Mouse (Mus musculus) embryonic facial prominence, embryonic 13.5 days (tissue): Measurements from ENCODE around the gene Araf. TPM values are rescaled to one million over a fixed set of nuclear protein-coding genes. Genes with fewer than 3 reads are reported as not detected.
"Not testable (repeated sequence)": the region's sequence is repeated elsewhere in the genome, so short reads cannot be mapped to it uniquely, and the experiment has no call there.

Source experiments
- ATAC-seq: fragments of 200-750 bp; cut with Nextera tagmentation; 2 replicates; pipeline ENCODE4 v1.8.0; 2017; ENCODE audit warnings: low read depth; ENCODE audit not compliant: insufficient number of reproducible peaks, insufficient read depth, low FRiP score, low TSS enrichment
- H3K27ac ChIP-seq: fragments of 300-500 bp; sonication (generic); 2 replicates; pipeline ENCODE4 v1.5.1; 2015; ENCODE audit warnings: moderate library complexity, mild to moderate bottlenecking, inconsistent platforms
- H3K27me3 ChIP-seq: fragments of 300-500 bp; sonication (generic); 2 replicates; pipeline ENCODE4 v1.6.1; 2015; ENCODE audit warnings: mild to moderate bottlenecking, inconsistent platforms
- H3K36me3 ChIP-seq: fragments of 300-500 bp; sonication (generic); 2 replicates; pipeline ENCODE4 v1.6.1; 2015; ENCODE audit warnings: mild to moderate bottlenecking, inconsistent platforms
- H3K4me1 ChIP-seq: fragments of 300-500 bp; sonication (generic); 2 replicates; pipeline ENCODE4 v1.6.1; 2015; ENCODE audit warnings: inconsistent platforms
- H3K4me2 ChIP-seq: fragments of 300-500 bp; sonication (generic); 2 replicates; pipeline ENCODE4 v1.6.1; 2015; ENCODE audit warnings: moderate library complexity, mild to moderate bottlenecking, inconsistent platforms
- H3K4me3 ChIP-seq: fragments of 300-500 bp; sonication (generic); 2 replicates; pipeline ENCODE4 v1.5.1; 2015; ENCODE audit warnings: mild to moderate bottlenecking, inconsistent platforms
- H3K9ac ChIP-seq: fragments of 300-500 bp; sonication (generic); 2 replicates; pipeline ENCODE4 v1.6.1; 2015; ENCODE audit warnings: mild to moderate bottlenecking, inconsistent platforms
- H3K9me3 ChIP-seq: fragments of 300-500 bp; sonication (generic); 2 replicates; pipeline ENCODE4 v1.6.1; 2016; ENCODE audit warnings: inconsistent platforms
- WGBS: fragments of 180-500 bp; shearing (Covaris S2); methylation state at CpG from one replicate; pipeline ENCODE4 v1.1.7; 2015; ENCODE audit warnings: mixed read lengths; 5-methylcytosine and 5-hydroxymethylcytosine counted together
- polyA plus RNA-seq: library from polyadenylated mRNA; unstranded; fragments of >200 nt; fragmentation: Nextera tagmentation; extraction: Ambion mirVana; gene quantifications from 2 replicates; pipeline ENCODE4 v1.2.1, GENCODE M21; 2015

The Araf gene
- polyA plus RNA-seq, 1 experiment from 2014 or later, result 118 TPM

DNA sequence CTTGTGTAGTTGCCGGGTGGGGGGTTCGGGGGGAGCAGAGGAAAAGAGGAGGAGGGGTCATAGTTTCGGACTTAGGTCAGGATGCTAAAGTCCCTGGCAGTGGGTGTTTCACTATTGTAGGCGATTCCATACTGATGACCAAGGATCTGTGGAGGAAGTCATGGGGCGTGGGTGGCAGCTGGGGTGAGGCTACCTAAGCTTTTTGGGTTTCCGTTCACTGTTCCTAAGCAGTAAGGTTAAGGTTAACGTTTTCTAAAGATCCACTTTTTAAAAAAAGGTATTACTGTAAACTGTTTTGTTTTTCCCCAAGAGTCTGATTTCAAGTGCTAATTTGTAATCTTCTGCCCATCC lies 1.2 kb downstream of the Araf start:
- H3K9me3 ChIP-seq, result no peaks in the 10 kb centered on the region
- peak overlapping the region; percentile 92 for H3K27ac ChIP-seq
- H3K4me2 ChIP-seq, result peak overlapping the region; percentile 53
- H3K36me3 ChIP-seq, result no peaks in the 10 kb centered on the region
- 28% methylated on average over 7 of the region's 7 CpGs for WGBS
- 0 out of 2 replicates have a peak, but pooled peaks have one; percentile 21 for ATAC-seq
- peak overlapping the region; percentile 46 for H3K4me3 ChIP-seq
- H3K9ac ChIP-seq, result peak overlapping the region; percentile 72
- H3K4me1 ChIP-seq, result no peaks in the 10 kb centered on the region
- H3K27me3 ChIP-seq, result no peaks in the 10 kb centered on the region

DNA sequence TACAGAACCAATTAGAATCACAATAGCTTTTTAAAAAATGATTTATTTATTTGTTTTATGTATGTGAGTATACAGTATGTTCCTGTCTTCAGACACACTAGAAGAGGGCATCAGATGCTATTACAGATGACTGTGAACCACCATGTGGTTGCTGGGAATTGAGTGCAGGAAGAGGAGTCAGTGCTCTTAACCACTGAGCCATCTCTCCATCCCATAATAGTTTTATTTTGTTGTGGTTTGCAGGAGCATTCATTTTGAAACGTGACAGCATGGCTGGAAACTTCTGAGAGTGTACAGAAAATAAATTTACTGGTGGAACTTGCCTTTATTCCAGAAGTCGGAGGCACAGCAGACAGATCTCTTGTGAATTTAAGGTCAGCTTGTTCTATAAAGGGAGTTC lies 3.8 kb downstream of the Araf start:
- H3K4me3 ChIP-seq, result no peak overlapping the region
- no peaks in the 10 kb centered on the region for H3K9me3 ChIP-seq
- no peaks in the 10 kb centered on the region for H3K36me3 ChIP-seq
- H3K27ac ChIP-seq, result no peak overlapping the region
- 65% methylated on average over 2 of the region's 2 CpGs for WGBS
- H3K4me2 ChIP-seq, result no peak overlapping the region
- H3K27me3 ChIP-seq, result no peaks in the 10 kb centered on the region
- no peaks in the 10 kb centered on the region for H3K4me1 ChIP-seq
- H3K9ac ChIP-seq, result no peak overlapping the region
- no peak for ATAC-seq

GRCm38 (mm10) chrX:20804301-20804700 lies 6.7 kb downstream of the Araf start:
- H3K4me3 ChIP-seq, H3K4me2 ChIP-seq, H3K9ac ChIP-seq, H3K27me3 ChIP-seq, H3K4me1 ChIP-seq, H3K36me3 ChIP-seq, H3K9me3 ChIP-seq, ATAC-seq, H3K27ac ChIP-seq: not testable (repeated sequence)
- 11% methylated on average over 1 of the region's 1 CpGs for WGBS

GRCm38 (mm10) chrX:20806295-20806694 lies 8.7 kb downstream of the Araf start:
- H3K4me1 ChIP-seq, result no peaks in the 10 kb centered on the region
- no peaks in the 10 kb centered on the region for H3K27me3 ChIP-seq
- ATAC-seq, result no peak
- H3K4me2 ChIP-seq, result no peak overlapping the region
- no peaks in the 10 kb centered on the region for H3K36me3 ChIP-seq
- no peak overlapping the region for H3K9ac ChIP-seq
- 45% methylated on average over 1 of the region's 1 CpGs for WGBS
- no peak overlapping the region for H3K4me3 ChIP-seq
- no peak overlapping the region for H3K27ac ChIP-seq
- H3K9me3 ChIP-seq, result no peaks in the 10 kb centered on the region

DNA sequence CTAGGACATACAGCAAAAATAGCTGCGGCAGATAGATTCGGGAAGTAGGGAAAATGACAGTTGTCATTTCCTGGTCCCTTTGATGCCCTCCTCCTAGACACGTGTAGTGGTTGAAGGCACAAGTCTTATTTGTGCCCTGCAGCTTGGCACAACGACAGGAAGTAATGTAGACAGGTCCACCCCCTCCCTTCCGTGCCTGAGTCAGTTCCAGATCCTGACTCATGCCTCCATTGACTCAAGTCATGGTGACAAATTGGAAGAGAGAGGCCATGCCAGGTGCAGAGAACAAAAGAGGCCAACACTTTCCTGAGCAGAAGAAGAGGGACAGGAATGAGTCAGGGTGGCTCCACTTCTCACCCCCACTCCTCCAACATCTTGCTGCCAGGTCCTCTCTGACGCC lies 19.4 kb downstream of the Araf start:
- Histone ChIP-seq H3K27ac (no peak overlapping the region), H3K4me3 (no peak overlapping the region), H3K36me3 (no peaks in the 10 kb centered on the region), H3K9ac (no peak overlapping the region), H3K4me1 (no peaks in the 10 kb centered on the region; the same call in 1 of the 2 replicates), H3K27me3 (no peaks in the 10 kb centered on the region), H3K9me3 (no peaks in the 10 kb centered on the region), H3K4me2 (no peak overlapping the region)
- WGBS, result 68% methylated on average over 6 of the region's 6 CpGs
- ATAC-seq, result no peak

- H3K27ac ChIP-seq, result peak overlapping the region; percentile 55; the same call in 1 of the 2 replicates
- no peaks in the 10 kb centered on the region for H3K27me3 ChIP-seq
- H3K4me1 ChIP-seq, result no peaks in the 10 kb centered on the region; the same call in 1 of the 2 replicates
- peak overlapping the region; percentile 58 for H3K4me2 ChIP-seq
- ATAC-seq, result peak; percentile 79; the same call in 1 of the 2 replicates
- no peaks in the 10 kb centered on the region for H3K9me3 ChIP-seq
- 27% methylated on average over 19 of the region's 19 CpGs for WGBS
- no peaks in the 10 kb centered on the region for H3K36me3 ChIP-seq
- peak overlapping the region; percentile 32 for H3K4me3 ChIP-seq
- H3K9ac ChIP-seq, result peak overlapping the region; percentile 55
Measured at GRCm38 (mm10) chrX:20819204-20819628, 21.6 kb downstream of the Araf start.

GRCm38 (mm10) chrX:20819708-20820426 lies 22.3 kb downstream of the Araf start:
- H3K4me3 ChIP-seq, result peak overlapping the region; percentile 32
- 36% methylated on average over 7 of the region's 8 CpGs for WGBS
- no peaks in the 10 kb centered on the region for H3K9me3 ChIP-seq
- H3K4me2 ChIP-seq, result peak overlapping the region; percentile 58
- H3K36me3 ChIP-seq, result no peaks in the 10 kb centered on the region
- H3K4me1 ChIP-seq, result no peaks in the 10 kb centered on the region; the same call in 1 of the 2 replicates
- H3K27me3 ChIP-seq, result no peaks in the 10 kb centered on the region
- no peak for ATAC-seq
- peak overlapping the region; percentile 55 for H3K9ac ChIP-seq
- H3K27ac ChIP-seq, result peak overlapping the region; percentile 55; the same call in 1 of the 2 replicates

- Histone ChIP-seq H3K9me3 (no peaks in the 10 kb centered on the region), H3K4me3 (no peak overlapping the region), H3K27me3 (no peaks in the 10 kb centered on the region), H3K9ac (no peak overlapping the region), H3K4me1 (no peaks in the 10 kb centered on the region), H3K4me2 (peak overlapping the region; percentile 11; the same call in 1 of the 2 replicates), H3K27ac (no peak overlapping the region), H3K36me3 (no peaks in the 10 kb centered on the region)
- 20% methylated on average over 5 of the region's 5 CpGs for WGBS
- no peak for ATAC-seq
Measured at GRCm38 (mm10) chrX:20828934-20829333, 31.3 kb downstream of the Araf start.

- Histone ChIP-seq H3K27ac (no peak overlapping the region), H3K4me2 (no peak overlapping the region), H3K27me3 (no peaks in the 10 kb centered on the region), H3K4me1 (0 out of 2 replicates have a peak, but pooled peaks cover 5% of the 10 kb centered on the region), H3K9me3 (no peaks in the 10 kb centered on the region), H3K36me3 (peaks cover 13% of the 10 kb centered on the region; the same call in 1 of the 2 replicates), H3K4me3 (no peak overlapping the region), H3K9ac (no peak overlapping the region)
- WGBS, result 80% methylated on average over 3 of the region's 3 CpGs
- no peak for ATAC-seq
Measured at GRCm38 (mm10) chrX:20847232-20847631, 49.6 kb downstream of the Araf start.

GRCm38 (mm10) chrX:20847816-20848215 lies 50.2 kb downstream of the Araf start:
- Histone ChIP-seq H3K4me1 (0 out of 2 replicates have a peak, but pooled peaks cover 5% of the 10 kb centered on the region), H3K27ac (peak overlapping the region; percentile 77), H3K4me3 (peak overlapping the region; percentile 62), H3K36me3 (peaks cover 13% of the 10 kb centered on the region; the same call in 1 of the 2 replicates), H3K9me3 (no peaks in the 10 kb centered on the region), H3K9ac (no peak overlapping the region), H3K27me3 (no peaks in the 10 kb centered on the region), H3K4me2 (peak overlapping the region; percentile 61)
- WGBS, result 18% methylated on average over 2 of the region's 2 CpGs
- no peak; the same call in 1 of the 2 replicates for ATAC-seq

DNA sequence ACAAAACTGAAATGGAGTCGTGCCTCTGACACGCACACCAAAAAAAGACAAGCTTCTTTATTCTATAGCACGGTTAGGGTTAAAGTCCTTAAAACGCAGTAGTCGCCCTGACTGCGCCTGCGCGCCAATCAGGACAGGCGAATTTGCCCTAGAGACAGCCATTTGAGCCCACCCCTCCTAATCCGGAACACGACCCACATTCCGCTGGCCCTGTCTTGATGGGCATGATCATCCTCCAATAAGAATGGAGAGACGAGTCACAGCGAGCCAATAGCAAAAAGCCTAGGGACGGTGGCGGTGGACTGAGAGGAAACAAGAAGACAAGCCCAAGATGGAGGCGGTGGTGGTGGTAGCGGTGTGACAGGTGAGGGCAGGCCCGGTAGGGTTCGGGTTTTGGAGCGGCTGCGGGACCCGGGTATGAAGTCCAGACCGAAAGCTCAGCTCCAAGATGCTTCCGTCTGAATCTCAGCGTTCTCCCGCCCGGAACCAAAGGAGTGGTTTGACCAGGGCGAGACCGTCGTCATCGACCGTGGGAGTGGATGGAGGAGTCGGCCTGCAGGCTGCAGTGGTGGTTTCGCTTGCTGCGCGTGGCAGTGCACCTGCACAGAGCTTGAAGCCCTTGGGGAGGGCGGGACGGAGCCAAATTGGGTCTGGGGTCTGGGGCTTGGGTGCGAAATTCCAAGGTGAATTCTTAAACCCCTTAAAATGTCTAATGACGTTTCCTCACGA lies 50.8 kb downstream of the Araf start:
- peaks cover 18% of the 10 kb centered on the region for H3K36me3 ChIP-seq
- peak overlapping the region; percentile 78 for H3K9ac ChIP-seq
- peak overlapping the region; percentile 62 for H3K4me3 ChIP-seq
- H3K27ac ChIP-seq, result peak overlapping the region; percentile 77
- no peaks in the 10 kb centered on the region for H3K27me3 ChIP-seq
- H3K9me3 ChIP-seq, result no peaks in the 10 kb centered on the region
- peak; percentile 96 for ATAC-seq
- H3K4me1 ChIP-seq, result 0 out of 2 replicates have a peak, but pooled peaks cover 5% of the 10 kb centered on the region
- 17% methylated on average over 42 of the region's 42 CpGs for WGBS
- peak overlapping the region; percentile 61 for H3K4me2 ChIP-seq
